ENCODE assay signal across 17 mouse cellular contexts in the genomic region with DNA sequence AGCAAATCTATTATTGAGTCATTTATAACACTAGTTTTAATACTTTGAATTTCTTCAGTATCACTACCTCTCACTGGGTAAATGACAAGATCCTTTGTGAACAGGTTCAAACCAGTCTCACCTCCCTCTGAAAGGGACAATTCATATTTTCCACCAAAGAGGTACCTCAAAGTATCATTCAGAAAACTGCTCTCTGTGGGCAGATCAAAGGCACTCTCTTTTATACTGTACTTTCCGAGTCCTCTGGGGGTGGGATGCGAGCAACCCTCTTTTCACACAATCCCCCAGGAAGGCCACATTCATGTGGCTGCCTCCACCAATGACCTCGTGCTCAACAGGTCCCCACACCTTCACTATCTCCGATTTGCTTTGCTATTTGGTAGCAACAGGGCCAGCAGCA. TPM values are rescaled to one million over a fixed set of nuclear protein-coding genes. Genes with fewer than 3 reads are reported as not detected.
DNase-seq lines count a peak whose midpoint lies in the region; ATAC-seq and TF ChIP-seq lines count a peak whose summit lies in the region.
"Had no signal": no experiment of that assay in that cellular context is flagged by ENCODE, and none has a peak within 500 bp of the region (broad histone marks: within the 10 kb centered on the region; RNA-seq: fewer than 3 reads in every experiment).

No protein-coding gene starts in this region.

- WGBS in heart, embryonic 11.5 days (ENCODE audit: insufficient replicate concordance) = 66% methylated on average over 4 of the region's 4 CpGs
- 54% methylated on average over 4 of the region's 4 CpGs for WGBS in lung, embryonic 14.5 days
- WGBS in limb, embryonic 10.5 days = 63% methylated on average over 4 of the region's 4 CpGs

- TF ChIP-seq CTCF in lung, embryonic 14.5 days (IDR thresholded peaks at IDR 0.05; ENCODE audit: low read depth) = no peak

- no peaks in the 10 kb centered on the region for H3K9me3 ChIP-seq in heart, embryonic 11.5 days (replicated peaks; ENCODE audit: control insufficient read depth, low read length)
- no peaks in the 10 kb centered on the region for H3K9me3 ChIP-seq in lung, embryonic 14.5 days (ENCODE audit: low read depth, low read length)
- H3K9me3 ChIP-seq in limb, embryonic 10.5 days (replicated peaks) = no peaks in the 10 kb centered on the region
- H3K9me3 ChIP-seq: liver, embryonic 15.5 days had no signal

- H3K4me1 ChIP-seq in heart, embryonic 11.5 days (ENCODE audit: control insufficient read depth, insufficient read depth, low read length) = peaks cover 42% of the 10 kb centered on the region
- peaks cover 46% of the 10 kb centered on the region for H3K4me1 ChIP-seq in lung, embryonic 14.5 days (ENCODE audit: insufficient read depth)
- H3K4me1 ChIP-seq in limb, embryonic 10.5 days = peaks cover 25% of the 10 kb centered on the region

- DNase-seq in heart, adult 8-10 months (ENCODE audit: low spot score) = no peak
- no peak for DNase-seq in lung, embryonic 14.5 days
- DNase-seq in lung, postnatal 4 days = no peak
- DNase-seq in CD4-positive, CD25-positive, alpha-beta regulatory T cell, adult 2 months (ENCODE audit: low read depth, low spot score) = peak; percentile 72
- DNase-seq in limb, embryonic 10.5 days (ENCODE audit: low spot score) = no peak
- no peak for DNase-seq in adrenal gland, postnatal 14 days
- DNase-seq: cerebellum, adult 9-11 months; gastrocnemius, postnatal 10 days; right cerebral cortex, adult 18-20 months; spleen, adult 18-20 months; thymus, postnatal 36 days had no signal

- H3K9ac ChIP-seq in heart, embryonic 11.5 days (ENCODE audit: low read depth, low read length) = no peak overlapping the region
- no peak overlapping the region for H3K9ac ChIP-seq in lung, embryonic 14.5 days
- H3K9ac ChIP-seq: hindbrain, embryonic 14.5 days; liver, embryonic 15.5 days had no signal

- H3K36me3 ChIP-seq in heart, embryonic 11.5 days (ENCODE audit: control insufficient read depth, insufficient read depth, low read length) = peaks cover 9% of the 10 kb centered on the region; the same call in 1 of the 2 replicates
- H3K36me3 ChIP-seq in lung, embryonic 14.5 days (ENCODE audit: insufficient read depth) = peaks cover 41% of the 10 kb centered on the region
- peaks cover 48% of the 10 kb centered on the region for H3K36me3 ChIP-seq in limb, embryonic 10.5 days

- peak overlapping the region; percentile 67; the same call in 1 of the 2 replicates for H3K27ac ChIP-seq in heart, embryonic 11.5 days (ENCODE audit: low read depth, low read length)
- peak overlapping the region; percentile 90; the same call in 1 of the 2 replicates for H3K27ac ChIP-seq in lung, embryonic 14.5 days (ENCODE audit: low read depth)
- 0 out of 2 replicates have a peak overlapping the region, but pooled peaks have one; percentile 20 for H3K27ac ChIP-seq in limb, embryonic 10.5 days
- H3K27ac ChIP-seq: hindbrain, embryonic 14.5 days had no signal

- H3K27me3 ChIP-seq in heart, embryonic 11.5 days (ENCODE audit: control insufficient read depth, insufficient read depth, low read length) = no peaks in the 10 kb centered on the region
- no peaks in the 10 kb centered on the region for H3K27me3 ChIP-seq in lung, embryonic 14.5 days (ENCODE audit: insufficient read depth, low read length)
- no peaks in the 10 kb centered on the region for H3K27me3 ChIP-seq in limb, embryonic 10.5 days (ENCODE audit: low read depth, poor library complexity, severe bottlenecking)
- H3K27me3 ChIP-seq: liver, embryonic 15.5 days; Patski had no signal

- no peak overlapping the region for H3K4me2 ChIP-seq in heart, embryonic 11.5 days
- no peak overlapping the region for H3K4me2 ChIP-seq in lung, embryonic 14.5 days
- H3K4me2 ChIP-seq: hindbrain, embryonic 14.5 days; liver, embryonic 15.5 days had no signal

- ATAC-seq in heart, embryonic 11.5 days (replicated peaks; ENCODE audit: insufficient number of reproducible peaks, low FRiP score, low TSS enrichment) = no peak
- no peak for ATAC-seq in lung, embryonic 14.5 days (ENCODE audit: insufficient read depth)
- ATAC-seq: intestine, postnatal 0 days; midbrain, embryonic 16.5 days; Patski had no signal

- no peak overlapping the region for H3K4me3 ChIP-seq in heart, embryonic 11.5 days (ENCODE audit: low read depth, low read length)
- no peak overlapping the region for H3K4me3 ChIP-seq in lung, embryonic 14.5 days (ENCODE audit: low read depth, low read length)
- H3K4me3 ChIP-seq in limb, embryonic 10.5 days = no peak overlapping the region
- H3K4me3 ChIP-seq: liver, embryonic 15.5 days had no signal

RNA-seq across cellular contexts. Expression of a gene that starts 16.9 kb away (rescaled TPM):
- 111 TPM in 2 replicates for polyA plus RNA-seq in heart, embryonic 11.5 days (2014; fragmentation: Nextera tagmentation; extraction: Ambion mirVana)
- total RNA-seq in heart, adult 8-10 months (2022) = 10 to 100 TPM; 28.9 to 33.1 (median 31.3) TPM
- 153 and 156 TPM in 2 replicates for polyA plus RNA-seq in lung, embryonic 14.5 days (2014; fragmentation: Nextera tagmentation; extraction: Ambion mirVana)
- 123 and 129 TPM in 2 replicates for polyA plus RNA-seq in limb, embryonic 10.5 days (2016; fragmentation: Nextera tagmentation; extraction: Ambion mirVana)
- total RNA-seq in adrenal gland, postnatal 14 days (2021) = 43.3 and 44.6 TPM in 2 replicates

RNA-seq across cellular contexts. Expression of a gene that starts 30.1 kb away (rescaled TPM):
- 7.8 and 7.9 TPM in 2 replicates for polyA plus RNA-seq in heart, embryonic 11.5 days (2014; fragmentation: Nextera tagmentation; extraction: Ambion mirVana)
- 1 to 10 TPM; 3.6 to 6.0 (median 4.0) TPM for total RNA-seq in heart, adult 8-10 months (2022)
- 14.9 and 15.7 TPM in 2 replicates for polyA plus RNA-seq in lung, embryonic 14.5 days (2014; fragmentation: Nextera tagmentation; extraction: Ambion mirVana)
- polyA plus RNA-seq in limb, embryonic 10.5 days (2016; fragmentation: Nextera tagmentation; extraction: Ambion mirVana) = 18.7 and 19.5 TPM in 2 replicates
- total RNA-seq in adrenal gland, postnatal 14 days (2021) = 4.0 and 4.5 TPM in 2 replicates

Comparison
In these comparisons a context has a peak if more than half of its experiments do, and no peak if none do; other contexts are left out.
1. H3K27ac ChIP-seq: peak in every context shown above with its lines; median percentile 90 in lung, embryonic 14.5 days; 67 in heart, embryonic 11.5 days; 20 in limb, embryonic 10.5 days.